Mouse (Mus musculus) brain, embryonic 14.5 days (tissue): ENCODE results near the gene AW549877. TPM values are rescaled to one million over a fixed set of nuclear protein-coding genes. Genes with fewer than 3 reads are reported as not detected.

Source experiments
- DNase-seq: peaks from one replicate; pipeline ENCODE4 v3.0.0-alpha.2; 2011; ENCODE audit warnings: low read depth
- CTCF ChIP-seq: fragments of 200-500 bp; IDR thresholded peaks from 2 replicates; pipeline ENCODE4 v1.5.1; 2012; ENCODE audit warnings: inconsistent platforms, mild to moderate bottlenecking, moderate library complexity, borderline replicate concordance; ENCODE audit not compliant: insufficient read depth, insufficient read length; ENCODE audit errors: extremely low read depth
- POLR2A ChIP-seq: fragments of 200-500 bp; IDR thresholded peaks from 2 replicates; pipeline ENCODE4 v1.6.1; 2012; ENCODE audit warnings: mild to moderate bottlenecking, inconsistent platforms, borderline replicate concordance; ENCODE audit not compliant: poor library complexity, insufficient read depth, insufficient read length, severe bottlenecking; ENCODE audit errors: extremely low read depth
- polyA plus RNA-seq: library from polyadenylated mRNA; depleted of rRNA; stranded (reverse); fragments of >200 nt; gene quantifications from 2 replicates; pipeline ENCODE4 v1.2.3, GENCODE M21; 2012

Gene AW549877
- polyA plus RNA-seq, 1 experiment, result 55.6 TPM

- TF ChIP-seq POLR2A, result no peak
- TF ChIP-seq CTCF, result no peak
These were observed 29.4 kb upstream of the AW549877 start for GRCm38 (mm10) chr15:4024726-4025507.

DNA sequence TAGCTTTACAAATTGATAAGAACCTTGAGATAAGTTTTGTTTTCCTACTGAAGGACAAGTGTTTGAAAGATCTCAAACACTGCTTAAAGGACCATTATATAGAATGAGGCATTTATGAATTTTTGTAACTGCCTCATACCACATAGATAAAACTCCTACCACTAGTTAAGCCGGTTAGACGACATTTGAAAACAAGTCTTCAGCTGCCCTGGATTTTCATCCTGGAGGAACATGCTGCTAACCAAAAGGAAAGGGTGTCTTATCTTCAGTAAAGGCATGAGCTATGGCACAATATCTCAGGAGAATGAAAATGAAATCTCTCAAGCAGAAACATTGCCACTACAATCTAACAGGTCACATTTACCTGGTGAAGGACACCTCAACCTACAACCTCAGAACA is 28.2 kb upstream of the AW549877 start:
- DNase-seq, result no peak
- TF ChIP-seq CTCF (no peak), POLR2A (no peak)

More at GRCm38 (mm10) chr15:4024726-4025507, 29.4 kb upstream of the AW549877 start:
- no peak for DNase-seq

DNA sequence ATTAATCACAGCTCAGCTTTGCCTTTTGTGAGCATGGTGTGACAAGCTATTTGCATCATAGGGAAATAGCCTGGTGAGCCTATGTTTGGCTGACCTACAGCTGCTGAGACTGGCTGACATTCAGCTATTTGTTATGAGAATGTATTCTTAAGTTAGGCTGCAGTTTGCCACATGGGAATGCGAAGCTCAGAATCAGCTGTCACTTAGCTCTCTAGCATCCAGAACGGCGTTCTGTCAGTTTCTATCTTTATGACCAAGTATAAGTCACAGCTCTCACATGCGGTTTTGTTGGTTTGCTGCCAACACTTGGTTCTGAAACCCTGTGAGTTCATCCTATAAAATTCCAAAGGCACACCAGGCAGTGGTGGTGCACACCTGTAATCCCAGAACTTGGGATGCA is 25.2 kb upstream of the AW549877 start:
- TF ChIP-seq CTCF (no peak), POLR2A (no peak)
- no peak for DNase-seq

DNA sequence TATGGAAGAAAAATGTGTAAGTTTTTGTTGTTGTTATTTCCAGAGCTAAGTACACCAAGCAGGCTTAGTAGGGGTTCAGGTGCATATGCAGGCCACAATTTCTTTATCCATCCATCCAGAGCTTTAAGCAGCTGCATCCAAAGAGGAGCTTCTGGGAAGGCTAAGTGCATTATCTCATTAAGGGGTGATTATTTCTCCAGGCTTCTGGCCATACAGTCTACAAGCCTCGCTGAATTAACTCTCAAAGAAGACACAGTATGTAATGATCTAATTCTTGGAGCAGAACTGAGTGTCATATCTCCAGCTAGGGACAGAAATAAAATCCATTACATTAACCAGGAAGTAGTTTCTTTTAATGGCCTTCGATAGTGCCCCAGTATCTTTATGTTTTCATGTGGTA is 18.3 kb upstream of the AW549877 start:
- DNase-seq, result peak; percentile 5
- TF ChIP-seq CTCF (no peak), POLR2A (no peak)

DNA sequence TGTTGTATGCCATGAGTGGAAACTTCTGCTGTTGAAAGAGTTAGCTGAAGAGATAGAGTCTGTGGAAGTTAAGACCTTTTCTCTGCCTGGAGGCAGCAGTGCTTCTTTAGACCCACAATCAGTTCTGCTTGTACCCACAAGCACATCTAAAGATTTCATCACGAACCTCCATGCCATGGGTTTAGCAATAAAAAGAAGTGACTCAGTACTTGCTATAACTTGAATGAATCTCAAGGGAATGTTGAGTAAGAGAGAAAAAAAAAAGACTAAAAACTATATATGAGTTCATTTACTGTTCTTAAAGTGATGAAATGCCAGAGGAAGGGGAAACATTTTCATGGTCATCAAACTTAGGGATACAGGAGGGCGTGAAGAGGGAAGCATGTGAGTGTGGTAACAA is 5.0 kb upstream of the AW549877 start:
- DNase-seq, result no peak
- TF ChIP-seq POLR2A, result no peak
- no peak for TF ChIP-seq CTCF

DNA sequence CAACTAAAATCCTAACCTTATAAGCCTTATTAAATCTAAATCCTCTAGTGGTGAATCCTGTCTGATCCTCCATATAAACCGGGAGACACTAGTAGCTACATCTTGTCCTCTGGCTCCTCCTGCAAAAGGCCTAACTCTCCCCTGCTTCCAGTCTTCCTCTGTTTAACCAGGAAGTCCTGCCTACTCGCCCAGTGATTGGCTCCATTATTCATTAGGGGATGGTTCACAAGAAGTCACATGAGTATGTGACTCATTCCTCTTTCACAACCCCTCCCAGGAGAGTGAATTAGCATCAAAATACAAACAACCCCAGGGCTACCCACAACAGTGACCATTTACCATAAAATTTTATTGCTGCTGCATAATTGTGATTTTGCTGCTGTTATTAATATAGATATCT is 3.6 kb upstream of the AW549877 start:
- no peak for TF ChIP-seq POLR2A
- TF ChIP-seq CTCF, result no peak
- no peak for DNase-seq

- no peak for TF ChIP-seq CTCF
- no peak for TF ChIP-seq POLR2A
- no peak for DNase-seq
These were observed 895 bp upstream of the AW549877 start for GRCm38 (mm10) chr15:3996267-3997010.

DNA sequence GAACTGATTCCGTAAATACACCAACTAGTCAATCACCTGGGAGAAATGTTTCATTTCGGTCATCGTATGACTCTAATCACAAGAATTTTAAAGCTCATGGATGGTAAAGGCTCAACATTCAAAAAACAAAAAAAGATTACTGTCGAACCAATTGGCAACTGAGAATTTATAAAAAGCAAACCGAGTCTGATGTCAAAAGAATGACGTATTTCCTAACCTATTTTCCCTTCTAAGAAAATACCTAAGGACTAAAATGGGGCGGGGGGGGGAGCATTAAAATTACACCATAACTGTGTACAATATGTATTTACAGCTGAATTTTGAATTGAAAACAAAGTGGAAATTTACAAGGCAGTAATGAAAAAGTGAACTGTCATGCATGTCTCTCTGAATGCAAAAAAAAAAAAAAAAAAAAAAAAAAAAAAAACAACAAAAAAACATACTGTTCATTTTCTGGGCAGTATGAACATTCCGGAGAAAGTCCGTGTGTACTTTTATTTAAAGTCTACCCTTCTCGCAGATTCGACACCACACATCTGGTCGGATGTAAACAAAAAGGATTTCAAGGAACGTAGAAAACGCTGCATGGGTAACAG is 594 bp downstream of the AW549877 start:
- peak; percentile 12 for DNase-seq
- no peak for TF ChIP-seq CTCF
- TF ChIP-seq POLR2A, result no peak

DNA sequence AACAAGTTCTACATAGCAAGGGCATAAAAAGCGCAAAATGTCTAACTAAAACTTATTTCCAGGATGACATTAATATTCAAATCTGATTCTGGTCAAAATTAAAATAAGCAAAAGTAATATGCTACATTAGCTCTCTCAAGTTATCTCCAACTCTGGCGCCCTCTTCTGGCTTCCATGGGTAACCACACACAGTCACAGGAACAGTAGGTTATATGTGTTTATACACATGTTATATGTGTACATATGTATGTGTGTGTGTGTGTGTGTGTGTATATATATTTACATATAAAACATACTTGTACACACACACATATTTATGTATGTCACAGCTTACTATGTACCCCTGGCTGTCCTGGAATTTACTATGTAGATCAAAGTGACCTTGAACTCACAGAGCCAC is 7.6 kb downstream of the AW549877 start:
- TF ChIP-seq POLR2A, result no peak
- peak; percentile 49; the same call in 1 of the 2 replicates for TF ChIP-seq CTCF
- DNase-seq, result peak; percentile 36

DNA sequence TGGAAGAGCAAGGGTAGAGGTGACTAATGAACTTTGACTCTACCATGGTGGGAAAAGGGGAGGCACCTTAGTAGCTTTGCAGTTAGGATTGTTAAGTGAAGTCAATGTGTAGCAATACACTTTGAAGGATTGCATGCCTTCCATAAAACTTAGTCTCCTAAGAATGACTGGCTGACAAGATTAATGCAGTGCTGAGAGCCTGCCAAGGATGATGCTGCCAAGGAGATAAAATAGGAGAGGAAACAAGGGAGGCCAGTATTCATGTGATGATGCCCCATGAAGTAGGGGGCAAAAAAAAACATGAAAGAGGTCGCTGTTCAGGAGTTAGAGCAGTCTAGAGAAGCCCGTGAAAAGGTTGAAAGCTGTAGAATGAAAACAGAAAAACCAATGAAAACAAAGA is 10.7 kb downstream of the AW549877 start:
- no peak for DNase-seq
- TF ChIP-seq POLR2A (no peak), CTCF (no peak)

- no peak for TF ChIP-seq CTCF
- no peak for DNase-seq
These were observed 12.8 kb downstream of the AW549877 start for GRCm38 (mm10) chr15:3982732-3983131.

DNA sequence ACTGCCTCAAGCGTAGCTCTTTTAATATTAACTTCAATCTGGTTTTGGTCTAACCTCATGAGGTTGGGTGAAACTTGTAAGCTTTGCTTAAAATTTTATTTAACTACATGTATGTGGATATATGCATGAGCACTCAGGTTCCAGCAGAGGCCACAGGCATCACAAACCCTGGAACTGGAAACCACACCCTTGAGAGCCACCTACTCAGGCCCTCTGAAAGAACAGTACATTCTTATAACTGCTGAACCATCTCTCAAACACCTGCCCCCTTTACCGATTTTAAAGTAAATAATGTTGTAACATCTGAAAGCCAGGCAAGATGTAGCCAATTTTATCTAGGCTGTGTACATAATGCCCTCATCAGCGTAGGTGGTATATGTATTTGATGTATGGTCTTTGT is 15.7 kb downstream of the AW549877 start:
- TF ChIP-seq CTCF (no peak), POLR2A (no peak)

More for the DNA sequence above, 15.7 kb downstream of the AW549877 start:
- no peak for DNase-seq
